Mouse (Mus musculus): ENCODE measurements at regions not wholly inside any gene's neighbourhood (a gene's known extent, or its start where the extent isn't known, plus 50 kb on each side); places are given as distances from the start of the nearest gene placed in this dataset.

DNA sequence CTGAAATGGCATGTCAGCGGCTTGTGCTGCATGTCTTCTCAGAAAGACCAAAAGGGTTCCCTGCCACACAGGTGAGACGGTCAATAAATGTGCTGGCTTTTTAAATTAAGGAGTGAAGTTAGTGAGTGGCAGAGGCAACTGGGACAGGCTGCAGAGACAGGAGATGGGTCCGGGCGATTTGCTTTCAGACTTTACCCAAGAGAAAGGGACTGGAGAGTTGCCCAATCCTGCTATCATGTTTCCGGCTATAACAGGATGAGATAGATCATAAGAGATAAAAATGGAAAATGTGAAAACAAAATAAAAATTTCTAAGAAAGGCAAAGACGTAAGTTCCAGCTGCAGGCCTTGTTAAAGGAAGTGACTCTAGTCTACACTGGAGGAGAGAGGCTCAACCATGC is 367.3 kb upstream of the Runx1 start:
- TF ChIP-seq CTCF (IDR thresholded peaks at IDR 0.05) (no peak), EP300 (IDR thresholded peaks at IDR 0.05) (no peak)

Measured in lung, postnatal 0 days (tissue).